Mouse (Mus musculus): Measurements from ENCODE around the gene Tmem132b. TPM values are rescaled to one million over a fixed set of nuclear protein-coding genes. Genes with fewer than 3 reads are reported as not detected.

Tmem132b gene
- total and polyA plus RNA-seq, 3 experiments: not detected

DNA sequence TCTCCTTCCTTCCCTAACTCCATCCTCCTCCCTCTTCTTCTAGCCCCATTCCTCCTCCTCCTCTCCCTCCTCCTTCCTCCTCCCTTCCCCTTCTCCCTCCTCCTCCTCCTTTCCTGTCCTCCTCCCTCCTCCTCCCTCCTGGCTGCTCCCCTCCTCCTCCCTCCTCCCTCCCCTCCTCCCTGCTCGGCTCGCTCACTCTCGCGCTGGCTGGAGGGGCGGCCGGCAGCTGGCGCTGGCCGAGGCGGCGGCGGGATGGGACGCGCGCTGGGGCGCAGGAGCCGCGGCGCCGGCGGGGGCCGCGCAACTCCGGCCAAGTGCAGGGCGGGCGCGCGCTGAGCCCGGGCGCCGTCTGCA lies 594 bp downstream of the Tmem132b start:
- Histone ChIP-seq H3K27ac (ENCODE audit: insufficient read depth, low read depth) (no peak overlapping the region), H3K4me3 (replicated peaks in 1 of 3; ENCODE audit: low read depth in 2 of 3, low read length in 2 of 3, poor library complexity in 1 of 3) (no peak overlapping the region), H3K36me3 (replicated peaks in 1 of 2; ENCODE audit: control insufficient read depth in 1 of 2, insufficient read depth in 1 of 2, low read length in 1 of 2) (no peaks in the 10 kb centered on the region), H3K9me3 (replicated peaks; ENCODE audit: low read length) (peaks cover 24% of the 10 kb centered on the region), H3K27me3 (replicated peaks) (peaks cover 52% of the 10 kb centered on the region), H3K9ac (ENCODE audit: insufficient read depth, low read depth) (no peak overlapping the region), H3K4me1 (ENCODE audit: control insufficient read depth in 1 of 2, insufficient read depth in 2 of 2) (peaks cover 12 to 30% of the 10 kb centered on the region in 2 experiments), H3K4me2 (ENCODE audit: insufficient read depth, low read depth, poor library complexity, severe bottlenecking) (no peak overlapping the region), H3K79me2 (replicated peaks; ENCODE audit: control insufficient read depth, extremely low read depth, insufficient read depth, poor library complexity, severe bottlenecking) (no peaks in the 10 kb centered on the region)
- DNase-seq (ENCODE audit: extremely low read depth): no peak
- TF ChIP-seq SMC3 (IDR thresholded peaks at IDR 0.05; ENCODE audit: low read depth, low read length) (no peak), CTCF (conservative IDR thresholded peaks at IDR 0.05 in 1 of 2, IDR thresholded peaks at IDR 0.05 in 1 of 2; ENCODE audit: low read depth in 2 of 2, low read length in 2 of 2) (no peak)
- in situ Hi-C loops (cut with MboI; ENCODE audit: low pct_ligation_motif_present, low pct_unique_long_range_greater_than_20kb, low sequenced_read_pairs): no loop called here
- dilution Hi-C loops (cut with MboI; ENCODE audit: extremely low pct_ligation_motif_present, extremely low pct_unique_long_range_greater_than_20kb, low sequenced_read_pairs): no loop called here

DNA sequence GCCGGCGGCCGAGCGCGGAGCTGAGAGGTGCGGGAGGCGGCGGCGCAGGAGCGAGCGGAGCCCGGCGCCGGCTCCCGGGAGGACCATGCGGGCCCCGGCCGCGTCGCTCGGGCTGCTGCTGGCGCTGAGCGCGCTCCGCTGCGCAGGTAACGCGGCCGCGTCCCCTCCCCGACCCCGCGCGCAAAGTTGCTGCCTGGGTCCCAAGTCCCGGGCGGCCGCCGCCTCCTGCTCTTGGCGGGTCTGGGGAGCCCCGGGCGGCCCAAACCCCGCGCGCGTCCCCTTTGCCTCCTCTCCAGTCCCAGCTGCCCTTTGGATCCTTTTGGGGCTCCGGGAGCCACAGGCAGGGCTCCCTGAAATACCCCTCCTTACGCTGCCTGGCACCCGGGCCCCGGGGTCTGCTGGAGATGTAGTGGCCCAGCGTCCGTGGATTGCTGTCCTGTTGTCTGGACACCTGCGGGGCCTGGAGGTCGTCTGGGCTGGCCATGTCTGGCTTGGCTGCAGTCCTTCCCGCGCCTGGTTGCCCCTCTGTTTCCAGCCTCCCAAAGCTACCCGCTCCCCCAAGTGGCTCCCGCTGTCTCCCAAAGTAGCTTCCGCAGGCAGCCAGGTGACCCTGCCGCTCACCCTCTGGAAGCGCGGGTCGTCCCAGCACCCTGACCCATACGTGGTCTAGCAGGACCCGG lies 1.1 kb downstream of the Tmem132b start:
- Histone ChIP-seq H3K4me1 (ENCODE audit: control insufficient read depth in 1 of 2, insufficient read depth in 2 of 2) (peaks cover 12 to 30% of the 10 kb centered on the region in 2 experiments), H3K9me3 (replicated peaks; ENCODE audit: low read length) (peaks cover 26% of the 10 kb centered on the region), H3K79me2 (replicated peaks; ENCODE audit: control insufficient read depth, extremely low read depth, insufficient read depth, poor library complexity, severe bottlenecking) (no peaks in the 10 kb centered on the region), H3K27me3 (replicated peaks) (peaks cover 55% of the 10 kb centered on the region), H3K9ac (ENCODE audit: insufficient read depth, low read depth) (no peak overlapping the region), H3K36me3 (replicated peaks in 1 of 2; ENCODE audit: control insufficient read depth in 1 of 2, insufficient read depth in 1 of 2, low read length in 1 of 2) (no peaks in the 10 kb centered on the region), H3K4me3 (replicated peaks in 1 of 3; ENCODE audit: low read depth in 2 of 3, low read length in 2 of 3, poor library complexity in 1 of 3) (no peak overlapping the region), H3K4me2 (ENCODE audit: insufficient read depth, low read depth, poor library complexity, severe bottlenecking) (no peak overlapping the region), H3K27ac (ENCODE audit: insufficient read depth, low read depth) (no peak overlapping the region)
- dilution Hi-C loops (cut with MboI; ENCODE audit: extremely low pct_ligation_motif_present, extremely low pct_unique_long_range_greater_than_20kb, low sequenced_read_pairs) (no loop called here), in situ Hi-C loops (cut with MboI; ENCODE audit: low pct_ligation_motif_present, low pct_unique_long_range_greater_than_20kb, low sequenced_read_pairs) (no loop called here)
- DNase-seq (ENCODE audit: extremely low read depth): no peak
- TF ChIP-seq E2F4 (IDR thresholded peaks at IDR 0.05; ENCODE audit: insufficient replicate concordance, low read depth, low read length) (no peak), JUND (conservative IDR thresholded peaks at IDR 0.05; ENCODE audit: low read depth, low read length) (no peak), PAX5 (IDR thresholded peaks at IDR 0.05; ENCODE audit: low read length) (no peak), RAD21 (IDR thresholded peaks at IDR 0.05; ENCODE audit: low read depth, low read length) (no peak), KAT2A (IDR thresholded peaks at IDR 0.05; ENCODE audit: insufficient replicate concordance, low read length) (no peak), CHD2 (IDR thresholded peaks at IDR 0.05; ENCODE audit: low read length) (no peak), POLR2A (IDR thresholded peaks at IDR 0.05; ENCODE audit: low read depth, low read length) (no peak), HCFC1 (IDR thresholded peaks at IDR 0.05; ENCODE audit: low read depth, low read length) (no peak), SIN3A (IDR thresholded peaks at IDR 0.05; ENCODE audit: low read length) (no peak), ZMIZ1 (IDR thresholded peaks at IDR 0.05; ENCODE audit: low read depth, low read length) (no peak), GABPA (IDR thresholded peaks at IDR 0.05; ENCODE audit: insufficient replicate concordance, low read depth, low read length) (no peak)

DNA sequence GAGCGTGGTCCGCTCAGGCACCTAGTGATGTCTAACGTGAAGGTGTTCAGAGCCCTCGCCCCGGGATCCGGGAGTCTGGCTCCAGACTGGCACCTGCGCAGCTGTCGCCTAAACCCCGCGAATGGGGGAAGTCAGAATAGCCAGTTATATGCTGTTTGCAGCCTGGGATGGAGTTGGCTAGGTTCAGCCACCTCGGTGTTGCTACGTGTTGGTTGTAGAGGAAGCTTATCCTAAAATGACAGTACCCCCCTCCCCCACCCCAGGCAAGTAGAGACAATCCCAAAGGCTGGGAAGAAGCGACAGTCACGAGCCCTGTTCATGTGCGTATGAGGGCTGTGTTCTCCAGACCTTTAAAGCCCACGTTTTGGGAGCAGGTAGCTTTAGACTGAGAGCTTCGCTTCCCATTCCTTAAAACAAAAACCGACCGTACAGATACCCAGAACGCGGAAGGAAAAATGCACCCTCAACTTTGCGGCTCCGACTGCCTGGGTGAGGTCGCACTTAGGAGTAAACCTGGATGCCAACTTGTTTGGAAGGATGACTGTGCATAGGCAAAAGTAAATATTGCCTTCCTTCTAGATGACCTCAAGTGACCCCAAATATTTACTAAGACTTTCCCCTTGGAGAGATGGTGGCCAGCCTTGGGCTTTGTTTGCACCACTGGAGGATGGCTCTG lies 1.8 kb downstream of the Tmem132b start:
- dilution Hi-C loops (cut with MboI; ENCODE audit: extremely low pct_ligation_motif_present, extremely low pct_unique_long_range_greater_than_20kb, low sequenced_read_pairs): no loop called here
- Histone ChIP-seq H3K79me2 (replicated peaks; ENCODE audit: control insufficient read depth, extremely low read depth, insufficient read depth, poor library complexity, severe bottlenecking) (no peaks in the 10 kb centered on the region), H3K27ac (ENCODE audit: insufficient read depth, low read depth) (no peak overlapping the region), H3K27me3 (replicated peaks) (peaks cover 56% of the 10 kb centered on the region), H3K4me1 (ENCODE audit: control insufficient read depth in 1 of 2, insufficient read depth in 2 of 2) (peaks cover 12 to 30% of the 10 kb centered on the region in 2 experiments), H3K4me2 (ENCODE audit: insufficient read depth, low read depth, poor library complexity, severe bottlenecking) (no peak overlapping the region), H3K36me3 (replicated peaks in 1 of 2; ENCODE audit: control insufficient read depth in 1 of 2, insufficient read depth in 1 of 2, low read length in 1 of 2) (no peaks in the 10 kb centered on the region), H3K4me3 (replicated peaks in 1 of 3; ENCODE audit: low read depth in 2 of 3, low read length in 2 of 3, poor library complexity in 1 of 3) (no peak overlapping the region), H3K9ac (ENCODE audit: insufficient read depth, low read depth) (no peak overlapping the region), H3K9me3 (replicated peaks; ENCODE audit: low read length) (peaks cover 26% of the 10 kb centered on the region)
- no peak for TF ChIP-seq JUND (conservative IDR thresholded peaks at IDR 0.05; ENCODE audit: low read depth, low read length)
- no peak for TF ChIP-seq JUN (IDR thresholded peaks at IDR 0.05; ENCODE audit: insufficient read depth, low read depth, low read length)
- in situ Hi-C loops (cut with MboI; ENCODE audit: low pct_ligation_motif_present, low pct_unique_long_range_greater_than_20kb, low sequenced_read_pairs): no loop called here
- no peak for DNase-seq (ENCODE audit: extremely low read depth)
